32 mouse cellular contexts compared by ENCODE assay signal in genomic region chr8:113542713-113543112, GRCm38 (mm10).
"Had no signal": no experiment of that assay in that cellular context is flagged by ENCODE, and none has a peak within 500 bp of the region (broad histone marks: within the 10 kb centered on the region; RNA-seq: fewer than 3 reads in every experiment).

No protein-coding gene starts in this region.

- H3K36me3 ChIP-seq: limb, embryonic 10.5 days; limb, embryonic 12.5 days; limb, embryonic 13.5 days; limb, embryonic 15.5 days; liver, embryonic 12.5 days; liver, embryonic 13.5 days; liver, embryonic 15.5 days; lung, embryonic 15.5 days; midbrain, embryonic 10.5 days; midbrain, embryonic 12.5 days; midbrain, embryonic 13.5 days; midbrain, embryonic 15.5 days had no signal

- DNase-seq: left cerebral cortex, postnatal 4 days; liver; liver, embryonic 13.5 days; liver, postnatal 0 days; lung, adult 18-20 months; lung, adult 2 months; lung, embryonic 14.5 days; lung, postnatal 10 days; lung, postnatal 14 days; lung, postnatal 36 days; lung, postnatal 4 days; midbrain, embryonic 14.5 days had no signal

- H3K9me3 ChIP-seq: limb, embryonic 10.5 days; limb, embryonic 12.5 days; limb, embryonic 13.5 days; limb, embryonic 15.5 days; liver, embryonic 12.5 days; liver, embryonic 13.5 days; lung, embryonic 15.5 days; midbrain, embryonic 10.5 days; midbrain, embryonic 12.5 days; midbrain, embryonic 13.5 days; midbrain, embryonic 15.5 days had no signal

- H3K27ac ChIP-seq: left cerebral cortex, adult 2 months; limb, embryonic 10.5 days; limb, embryonic 12.5 days; limb, embryonic 13.5 days; limb, embryonic 15.5 days; liver, embryonic 12.5 days; liver, embryonic 13.5 days; liver, embryonic 14.5 days; liver, embryonic 15.5 days; lung, embryonic 15.5 days; macrophage; midbrain, embryonic 10.5 days; midbrain, embryonic 12.5 days; midbrain, embryonic 13.5 days; midbrain, embryonic 15.5 days had no signal

- H3K4me1 ChIP-seq: limb, embryonic 10.5 days; limb, embryonic 12.5 days; limb, embryonic 13.5 days; limb, embryonic 15.5 days; liver, embryonic 12.5 days; liver, embryonic 13.5 days; liver, embryonic 15.5 days; lung, embryonic 15.5 days; megakaryocyte, embryonic 14.5 days; midbrain, embryonic 10.5 days; midbrain, embryonic 12.5 days; midbrain, embryonic 13.5 days; midbrain, embryonic 15.5 days had no signal

- H3K9ac ChIP-seq: limb, embryonic 12.5 days; limb, embryonic 13.5 days; limb, embryonic 15.5 days; liver, embryonic 12.5 days; liver, embryonic 13.5 days; liver, embryonic 14.5 days; liver, embryonic 15.5 days; liver, postnatal 0 days; lung, embryonic 14.5 days; lung, embryonic 15.5 days; midbrain, embryonic 12.5 days; midbrain, embryonic 13.5 days; midbrain, embryonic 15.5 days had no signal

- H3K4me3 ChIP-seq: left cerebral cortex, adult 2 months; limb, embryonic 10.5 days; limb, embryonic 12.5 days; limb, embryonic 13.5 days; limb, embryonic 15.5 days; liver, embryonic 12.5 days; liver, embryonic 13.5 days; liver, embryonic 15.5 days; lung, embryonic 15.5 days; megakaryocyte, embryonic 14.5 days; midbrain, embryonic 10.5 days; midbrain, embryonic 12.5 days; midbrain, embryonic 13.5 days; midbrain, embryonic 15.5 days; myocyte had no signal

- H3K27me3 ChIP-seq: limb, embryonic 12.5 days; limb, embryonic 13.5 days; limb, embryonic 15.5 days; liver, embryonic 12.5 days; liver, embryonic 13.5 days; liver, embryonic 15.5 days; lung, embryonic 15.5 days; megakaryocyte, embryonic 14.5 days; midbrain, embryonic 12.5 days; midbrain, embryonic 13.5 days; midbrain, embryonic 15.5 days had no signal

- ATAC-seq: liver, embryonic 12.5 days; liver, postnatal 0 days; lung, postnatal 0 days; midbrain, embryonic 13.5 days; midbrain, embryonic 15.5 days; midbrain, embryonic 16.5 days had no signal

- H3K4me2 ChIP-seq: limb, embryonic 12.5 days; limb, embryonic 13.5 days; limb, embryonic 15.5 days; liver, embryonic 11.5 days; liver, embryonic 12.5 days; liver, embryonic 13.5 days; liver, embryonic 15.5 days; lung, embryonic 14.5 days; lung, embryonic 15.5 days; midbrain, embryonic 11.5 days; midbrain, embryonic 12.5 days; midbrain, embryonic 13.5 days; midbrain, embryonic 15.5 days had no signal
